Mouse (Mus musculus): ENCODE data around the gene Ccdc6. TPM values are rescaled to one million over a fixed set of nuclear protein-coding genes. Genes with fewer than 3 reads are reported as not detected.

Ccdc6 gene
- total RNA-seq, 2 experiments from 2014 or later, result 94.2 to 115 TPM

DNA sequence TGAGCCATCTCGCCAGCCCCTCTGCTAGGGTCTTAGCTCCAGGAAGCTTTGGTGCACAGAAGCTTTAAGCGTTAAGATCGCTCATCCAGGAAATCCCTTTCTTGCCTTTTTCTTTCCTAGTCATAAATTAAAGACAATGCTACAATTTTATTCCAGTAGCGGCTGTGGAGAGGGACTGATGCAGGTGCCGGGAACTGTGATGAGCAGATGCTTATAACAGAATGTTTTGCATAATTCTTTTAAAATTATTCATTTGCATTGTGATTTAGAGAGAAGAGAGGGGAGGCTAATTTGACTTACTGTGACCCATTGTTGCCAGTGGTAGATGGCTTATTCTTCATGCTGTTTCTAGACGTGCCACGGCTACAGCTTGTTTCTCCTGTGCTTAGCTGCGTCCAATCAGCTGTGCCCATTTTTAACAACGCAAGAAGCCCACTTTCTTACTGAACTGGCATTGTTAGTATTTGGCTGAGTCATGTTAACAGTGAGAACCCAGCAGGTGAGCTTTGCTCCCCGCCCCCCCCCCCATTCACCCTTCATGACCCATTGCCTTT, 47.2 kb downstream of the Ccdc6 start:
- H3K4me3 ChIP-seq, result no peak overlapping the region
- no peak for TF ChIP-seq CTCF (IDR thresholded peaks at IDR 0.05)
- no peak overlapping the region for H3K27ac ChIP-seq
- DNase-seq, result no peak
- intact Hi-C loops (cut with DNase I), result no loop called here

DNA sequence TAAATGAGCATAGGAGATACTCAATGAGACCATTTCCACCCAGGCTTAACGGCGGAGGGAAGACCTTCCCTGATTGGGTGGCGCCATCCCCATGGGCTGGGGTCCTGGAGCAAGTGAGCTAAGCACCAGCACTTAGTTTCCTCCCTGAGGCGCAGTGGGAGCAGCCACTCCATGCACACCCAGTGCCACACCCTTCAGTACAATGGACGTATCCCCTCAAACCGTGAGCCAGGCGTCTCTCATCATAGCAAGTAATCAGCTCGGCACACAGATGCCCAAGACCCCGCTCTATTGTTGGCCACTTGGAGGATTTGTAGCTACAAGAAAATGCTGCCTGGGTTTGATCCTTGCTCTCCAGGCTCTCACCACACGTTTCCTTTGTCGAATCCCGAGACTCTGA, 49.0 kb downstream of the Ccdc6 start:
- intact Hi-C loops (cut with DNase I), result no loop called here
- no peak overlapping the region for H3K27ac ChIP-seq
- TF ChIP-seq CTCF (IDR thresholded peaks at IDR 0.05), result no peak
- H3K4me3 ChIP-seq, result no peak overlapping the region
- DNase-seq, result no peak

DNA sequence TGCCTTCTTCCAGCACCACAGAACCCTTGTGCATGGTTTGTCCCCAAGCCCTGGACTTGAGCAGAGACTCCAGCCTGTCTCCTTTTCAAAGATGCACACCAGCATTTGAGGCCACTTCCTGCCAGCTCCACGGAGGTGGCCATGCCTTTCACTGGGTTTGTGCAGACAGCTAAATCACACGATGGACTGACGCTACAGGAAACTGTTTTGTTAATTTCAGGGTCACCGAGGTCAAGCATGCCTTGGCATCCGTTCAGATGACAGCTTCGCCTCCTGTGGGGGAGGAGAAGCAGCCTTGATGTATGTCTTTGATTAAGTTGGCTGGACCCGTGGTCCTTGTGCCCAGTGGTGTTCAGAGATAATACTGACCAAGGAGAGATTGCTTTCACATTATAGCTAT, 52.2 kb downstream of the Ccdc6 start:
- TF ChIP-seq CTCF (IDR thresholded peaks at IDR 0.05), result no peak
- no peak for DNase-seq
- intact Hi-C loops (cut with DNase I), result no loop called here
- Histone ChIP-seq H3K27ac (peak overlapping the region; percentile 35; the same call in 1 of the 2 replicates), H3K4me3 (no peak overlapping the region)

DNA sequence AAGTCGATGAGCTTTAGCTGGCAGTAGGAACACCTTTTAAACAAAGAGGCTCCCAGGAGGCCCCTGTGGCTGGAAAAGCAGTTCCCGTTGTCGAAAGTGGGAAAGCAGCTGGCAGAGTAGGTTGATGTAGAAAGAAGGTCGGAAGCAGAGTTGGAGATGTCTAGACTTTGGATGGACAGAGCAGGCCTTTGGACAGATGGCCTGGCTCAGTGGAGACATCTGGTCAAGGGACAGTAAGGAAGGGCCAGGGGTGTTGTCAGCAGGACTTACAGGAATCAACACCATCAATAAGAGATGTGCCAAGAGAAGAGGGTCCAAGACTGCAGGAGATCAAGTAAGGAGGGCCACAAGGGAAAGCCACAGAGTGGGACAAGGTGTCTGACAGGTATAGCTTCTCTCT, 53.4 kb downstream of the Ccdc6 start:
- Histone ChIP-seq H3K4me3 (0 out of 2 replicates have a peak overlapping the region, but pooled peaks have one; percentile 5), H3K27ac (peak overlapping the region; percentile 63)
- peak; percentile 38 for DNase-seq
- intact Hi-C loops (cut with DNase I), result no loop called here
- TF ChIP-seq CTCF (IDR thresholded peaks at IDR 0.05), result no peak

DNA sequence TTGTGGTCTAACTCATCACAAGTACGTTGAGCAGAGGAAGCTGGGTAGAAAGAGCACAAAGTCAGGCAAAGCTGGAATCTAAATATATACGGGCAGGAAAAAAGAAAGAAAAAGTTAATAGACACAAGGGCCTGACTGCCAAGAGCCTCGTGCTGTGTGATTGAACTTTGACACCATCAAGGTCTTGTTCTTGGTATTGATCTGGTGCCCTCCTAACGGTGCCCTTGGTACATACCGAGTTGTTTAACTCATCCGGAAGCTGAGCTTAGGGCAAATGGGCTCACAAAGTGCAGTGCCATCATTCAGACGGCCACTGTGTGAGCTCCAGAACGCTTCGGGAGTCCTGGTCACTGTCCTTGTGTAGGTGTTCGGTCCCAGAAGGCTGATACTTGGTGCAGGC, 54.2 kb downstream of the Ccdc6 start:
- H3K4me3 ChIP-seq, result no peak overlapping the region
- no peak for TF ChIP-seq CTCF (IDR thresholded peaks at IDR 0.05)
- intact Hi-C loops (cut with DNase I), result no loop called here
- no peak for DNase-seq
- H3K27ac ChIP-seq, result peak overlapping the region; percentile 63; the same call in 1 of the 2 replicates

DNA sequence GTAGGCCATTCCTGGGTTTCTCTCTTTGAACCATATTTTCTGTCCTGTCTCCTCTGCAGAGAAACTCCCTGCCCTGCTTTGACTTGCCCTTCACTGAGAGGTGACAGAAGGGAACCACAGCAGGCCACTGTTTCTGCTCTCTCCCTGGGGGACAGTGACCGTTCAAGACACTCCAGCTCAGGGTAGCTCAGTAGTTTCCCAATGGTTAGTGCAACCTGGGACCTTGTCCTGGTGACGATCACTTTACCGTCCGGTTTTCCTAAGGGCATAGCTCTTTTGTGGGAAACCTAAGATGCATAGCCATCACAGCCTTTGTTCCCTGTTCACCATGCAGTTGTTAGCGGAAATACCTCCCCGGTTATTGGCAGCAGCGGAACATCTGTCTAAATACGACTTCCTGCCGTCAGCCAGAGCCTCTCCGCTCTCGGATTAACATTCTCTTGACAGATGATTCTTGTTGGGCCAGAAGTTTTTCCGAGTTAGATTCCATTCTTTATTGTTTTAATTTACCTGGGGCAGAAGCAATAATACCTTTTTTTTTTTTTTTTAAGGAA, 55.3 kb downstream of the Ccdc6 start:
- intact Hi-C loops (cut with DNase I), result no loop called here
- no peak for DNase-seq
- H3K27ac ChIP-seq, result peak overlapping the region; percentile 82
- TF ChIP-seq CTCF (IDR thresholded peaks at IDR 0.05), result no peak
- peak overlapping the region; percentile 43 for H3K4me3 ChIP-seq

DNA sequence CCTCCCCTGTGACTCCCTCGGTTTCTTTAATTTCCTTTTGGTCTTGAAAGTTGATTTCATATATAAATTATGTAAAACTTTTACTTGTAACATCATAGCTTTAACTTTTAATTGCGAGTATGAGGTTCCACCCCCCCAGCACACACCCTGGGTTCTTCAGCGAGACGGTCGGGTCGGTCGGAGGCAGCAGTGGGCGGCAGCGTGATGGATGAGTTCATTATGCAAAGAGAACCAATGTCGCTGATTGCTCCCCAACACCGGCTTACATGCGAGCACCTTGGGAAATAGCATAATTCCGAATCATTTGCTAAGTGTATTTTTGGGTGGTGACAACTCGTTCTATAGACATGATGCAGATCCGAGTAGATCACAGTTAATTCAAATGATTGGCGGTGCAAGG, 56.9 kb downstream of the Ccdc6 start:
- no peak overlapping the region for H3K4me3 ChIP-seq
- intact Hi-C loops (cut with DNase I), result no loop called here
- TF ChIP-seq CTCF (IDR thresholded peaks at IDR 0.05), result no peak
- H3K27ac ChIP-seq, result no peak overlapping the region
- DNase-seq, result no peak

DNA sequence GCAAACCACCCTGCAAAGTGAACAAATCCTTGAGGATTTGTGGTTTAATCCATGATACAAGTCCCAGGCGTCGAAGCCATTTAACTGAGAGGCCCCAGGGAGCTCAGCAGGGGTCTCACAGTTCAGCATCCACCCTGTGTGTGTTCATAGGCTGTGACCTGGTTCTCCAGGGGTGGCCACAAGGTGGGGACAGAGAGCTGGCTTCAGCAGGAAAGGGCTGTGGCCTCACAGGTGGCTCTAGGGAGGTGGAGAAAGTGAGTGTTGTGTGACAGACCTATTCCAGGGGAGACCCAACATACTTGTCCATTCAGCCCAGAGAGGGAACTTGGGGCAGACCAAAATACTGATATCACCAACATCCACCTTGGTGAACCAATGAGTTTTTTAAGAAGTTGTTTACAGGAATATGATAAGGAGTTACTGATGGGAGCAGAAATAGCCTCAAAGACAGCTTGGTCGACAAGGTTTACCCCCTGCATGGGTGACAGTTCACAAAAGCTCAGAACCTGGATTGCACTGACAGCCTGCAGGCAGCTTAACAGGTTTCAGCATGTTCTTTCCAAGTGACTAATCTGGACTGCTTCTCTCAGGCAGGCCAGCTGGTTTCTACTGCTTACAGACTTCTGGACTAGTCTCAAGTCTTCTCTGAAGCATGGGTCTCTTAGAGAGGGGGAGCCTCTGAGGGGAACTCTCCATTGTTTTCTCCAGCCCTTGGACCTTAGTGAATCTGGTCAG, 59.7 kb downstream of the Ccdc6 start:
- Histone ChIP-seq H3K4me3 (no peak overlapping the region), H3K27ac (no peak overlapping the region; the same call in 1 of the 2 replicates)
- intact Hi-C loops (cut with DNase I), result no loop called here
- peak; percentile 72 for DNase-seq
- peak; percentile 73 for TF ChIP-seq CTCF (IDR thresholded peaks at IDR 0.05)

DNA sequence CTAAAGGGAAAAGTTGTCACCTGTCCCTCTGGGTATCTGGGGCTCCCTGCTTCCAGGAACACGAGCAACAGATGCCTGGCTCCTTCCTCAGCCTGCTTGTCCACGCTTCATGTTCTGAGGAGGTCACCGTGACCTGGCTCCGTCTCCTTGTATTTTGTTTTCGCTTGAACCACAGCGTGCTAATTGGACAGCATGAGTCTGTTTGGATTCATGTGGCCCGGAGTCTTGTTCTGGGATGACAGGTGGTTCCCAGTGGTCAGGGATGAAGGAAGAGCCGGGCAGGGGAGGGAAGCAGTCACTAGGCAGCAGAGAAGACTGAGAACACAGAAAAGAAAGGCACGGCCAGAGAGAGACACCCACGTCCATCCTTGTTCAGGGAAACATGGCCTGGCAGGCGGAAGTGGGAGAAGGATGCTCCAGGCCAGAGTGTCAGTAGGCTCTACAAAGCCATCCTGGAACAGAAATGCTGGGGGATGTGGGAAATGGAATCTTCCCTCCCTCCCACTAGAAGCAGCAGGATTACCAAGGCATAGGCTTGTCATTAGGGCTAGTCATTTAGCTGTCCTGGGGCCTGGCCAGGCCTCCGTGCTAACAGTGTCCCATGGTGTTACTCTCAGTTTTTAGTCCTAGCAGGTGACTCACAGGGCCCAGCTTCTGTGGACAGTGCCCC, 62.9 kb downstream of the Ccdc6 start:
- peak; percentile 58 for DNase-seq
- Histone ChIP-seq H3K27ac (peak overlapping the region; percentile 81), H3K4me3 (peak overlapping the region; percentile 7)
- intact Hi-C loops (cut with DNase I), result no loop called here
- TF ChIP-seq CTCF (IDR thresholded peaks at IDR 0.05), result no peak

DNA sequence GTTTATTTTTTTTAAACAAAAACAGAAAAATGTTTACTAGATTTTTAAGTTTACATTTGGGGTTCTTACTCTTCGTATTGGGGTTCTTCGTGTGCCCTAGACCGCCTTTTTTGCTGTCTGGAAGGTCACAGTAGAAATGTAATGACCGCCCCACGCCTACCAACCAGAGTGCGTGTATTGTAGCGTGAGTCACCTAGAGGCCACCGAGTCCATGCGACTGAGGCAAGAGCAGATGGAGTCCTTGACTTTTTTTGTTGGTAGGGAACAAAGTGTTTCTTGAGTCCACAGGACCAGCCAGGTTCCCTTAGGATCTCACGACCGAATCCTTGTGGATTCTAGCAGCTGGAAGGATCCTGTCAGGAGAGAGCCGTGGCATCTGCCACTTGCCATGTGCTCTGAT, 63.9 kb downstream of the Ccdc6 start:
- no peak for TF ChIP-seq CTCF (IDR thresholded peaks at IDR 0.05)
- DNase-seq, result no peak
- H3K27ac ChIP-seq, result peak overlapping the region; percentile 55
- intact Hi-C loops (cut with DNase I), result no loop called here
- no peak overlapping the region for H3K4me3 ChIP-seq

DNA sequence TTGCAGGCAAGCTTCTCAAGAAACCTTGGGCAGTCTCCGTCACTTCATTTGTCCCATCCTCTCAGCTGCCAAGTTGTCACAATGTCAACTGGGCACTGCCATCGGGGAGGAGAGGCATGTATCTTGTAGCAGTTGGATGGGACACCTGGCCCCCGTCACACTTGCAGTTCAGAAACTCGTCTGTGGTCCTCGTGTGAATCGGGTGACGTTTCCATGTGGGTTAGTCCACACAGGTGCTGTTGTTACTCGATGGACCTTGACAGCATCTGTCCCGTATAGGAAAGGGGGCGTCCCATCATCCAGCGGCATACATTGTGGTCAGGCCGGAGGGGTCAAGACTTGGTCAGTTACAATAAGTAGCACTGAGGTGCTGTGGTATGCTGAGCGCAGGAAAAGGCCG, 64.6 kb downstream of the Ccdc6 start:
- peak; percentile 77 for DNase-seq
- Histone ChIP-seq H3K27ac (peak overlapping the region; percentile 55), H3K4me3 (no peak overlapping the region)
- no peak for TF ChIP-seq CTCF (IDR thresholded peaks at IDR 0.05)
- intact Hi-C loops (cut with DNase I), result no loop called here

DNA sequence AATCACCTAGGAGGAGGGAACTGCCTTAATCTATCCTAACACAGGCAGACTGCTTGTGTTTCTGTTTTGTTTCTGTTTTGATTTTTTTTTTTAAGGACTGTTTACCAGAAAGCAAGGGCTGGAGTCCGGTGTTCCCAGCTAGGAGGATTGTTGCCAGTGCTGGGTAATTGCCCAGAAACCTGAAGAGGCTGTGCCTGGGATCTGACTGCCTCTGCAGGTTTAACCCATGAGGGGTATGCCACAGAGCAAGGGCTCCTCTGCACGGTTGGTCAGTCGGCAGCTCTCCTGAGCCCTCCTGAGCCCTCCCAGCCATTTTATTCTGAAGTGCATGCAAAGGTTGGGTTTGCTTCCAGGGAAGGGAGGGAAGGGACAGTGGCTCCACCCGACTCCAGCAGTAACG, 66.8 kb downstream of the Ccdc6 start:
- Histone ChIP-seq H3K4me3 (peak overlapping the region; percentile 39), H3K27ac (peak overlapping the region; percentile 75)
- DNase-seq, result peak; percentile 73
- TF ChIP-seq CTCF (IDR thresholded peaks at IDR 0.05), result no peak
- intact Hi-C loops (cut with DNase I), result no loop called here

DNA sequence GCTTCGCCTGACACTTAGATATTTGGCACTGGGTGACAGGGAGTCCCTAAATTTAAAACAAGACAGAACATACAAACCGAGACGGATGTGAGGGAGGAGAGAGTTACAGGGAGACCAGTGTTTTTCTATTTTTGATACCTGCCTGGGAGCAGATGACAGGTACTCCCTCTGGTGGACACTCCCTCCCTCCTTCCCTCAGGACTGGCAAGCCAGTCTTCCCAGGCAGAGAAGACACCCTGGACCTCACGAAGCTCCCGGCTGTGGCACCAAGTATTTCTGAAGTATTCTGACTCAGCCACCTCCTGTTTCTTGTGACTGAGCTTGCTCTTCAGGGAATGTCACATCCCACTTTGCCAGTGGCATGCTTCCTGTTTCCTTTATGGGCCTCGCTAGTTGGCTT, 69.0 kb downstream of the Ccdc6 start:
- H3K27ac ChIP-seq, result peak overlapping the region; percentile 72
- intact Hi-C loops (cut with DNase I), result loop anchor here (1.0 to 2.0 kb wide), 2 partner anchors 67 to 145 kb away; no protein-coding TSS in a partner anchor
- peak; percentile 78 for TF ChIP-seq CTCF (IDR thresholded peaks at IDR 0.05)
- peak overlapping the region; percentile 2; the same call in 1 of the 2 replicates for H3K4me3 ChIP-seq
- DNase-seq, result peak; percentile 72
